Mouse (Mus musculus): Measurements from ENCODE around the gene Ms4a4d. TPM values are rescaled to one million over a fixed set of nuclear protein-coding genes. Genes with fewer than 3 reads are reported as not detected.
A peak's percentile ranks its signal among the peaks of the same experiment; 100 is the strongest.
"Not testable (repeated sequence)": the region's sequence is repeated elsewhere in the genome, so short reads cannot be mapped to it uniquely, and the experiment has no call there.

Gene Ms4a4d
- total and polyA plus RNA-seq, 2 experiments, result 3.8 to 7.1 TPM

DNA sequence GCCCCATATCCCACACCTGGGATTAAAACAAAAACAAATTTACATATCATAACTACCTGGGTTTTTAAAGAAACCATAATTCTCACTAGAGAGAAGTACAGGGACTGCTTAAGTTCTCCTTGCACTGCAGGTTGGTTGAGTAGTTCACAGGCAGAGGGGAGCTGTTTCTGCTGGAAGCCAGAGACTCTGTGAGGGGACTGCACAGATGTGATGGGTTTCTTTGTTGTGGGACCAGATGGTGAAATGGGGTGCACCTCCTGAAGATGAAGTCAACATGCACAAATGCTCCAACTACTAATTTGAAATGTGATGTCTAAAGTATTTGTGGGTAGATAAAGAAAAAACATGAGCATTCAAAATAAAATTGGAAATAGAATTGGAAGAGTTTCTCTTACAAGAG, 11.3 kb downstream of the Ms4a4d start:
- no peak for DNase-seq (ENCODE audit: extremely low read depth, low read depth, low spot score)
- Histone ChIP-seq H3K4me1 (ENCODE audit: control insufficient read depth, insufficient read depth, low read length) (no peaks in the 10 kb centered on the region), H3K9ac (ENCODE audit: low read depth, low read length) (no peak overlapping the region), H3K79me2 (ENCODE audit: control insufficient read depth, insufficient read depth, low read length) (no peaks in the 10 kb centered on the region), H3K4me3 (ENCODE audit: insufficient read depth, low read depth, low read length) (no peak overlapping the region), H3K27ac (replicated peaks; ENCODE audit: insufficient read depth, low read depth, low read length) (no peak overlapping the region), H3K36me3 (ENCODE audit: control insufficient read depth, insufficient read depth, low read length) (no peaks in the 10 kb centered on the region), H3K27me3 (ENCODE audit: control insufficient read depth, insufficient read depth, low read length) (no peaks in the 10 kb centered on the region)
- no peak for TF ChIP-seq CTCF (IDR thresholded peaks at IDR 0.05; ENCODE audit: low read depth, low read length)
- no peak for TF ChIP-seq POLR2A (IDR thresholded peaks at IDR 0.05; ENCODE audit: extremely low read depth, insufficient read depth, low read length)

DNA sequence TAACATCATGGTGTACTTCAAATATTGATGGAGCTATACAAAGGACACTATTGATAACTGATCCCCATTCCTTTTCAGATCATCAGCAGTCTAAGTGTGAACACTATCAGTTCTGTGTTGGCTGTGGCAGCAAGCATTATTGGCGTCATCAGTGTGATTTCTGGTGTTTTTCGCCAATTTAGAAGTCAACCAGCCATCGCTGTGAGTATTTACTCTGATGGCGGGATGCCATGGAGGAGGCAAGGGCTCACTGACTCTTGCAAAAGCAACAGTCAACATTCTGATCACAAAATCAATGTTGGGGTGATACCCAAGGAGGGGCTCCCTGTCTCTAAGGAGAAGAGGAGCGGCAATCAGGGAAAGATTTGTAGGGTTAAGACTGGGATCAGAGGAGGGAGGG, 18.1 kb downstream of the Ms4a4d start:
- peaks cover 3% of the 10 kb centered on the region; the same call in 1 of the 2 replicates for H3K4me1 ChIP-seq (ENCODE audit: control insufficient read depth, insufficient read depth, low read length)
- no peak overlapping the region for H3K4me3 ChIP-seq (ENCODE audit: insufficient read depth, low read depth, low read length)
- no peaks in the 10 kb centered on the region for H3K27me3 ChIP-seq (ENCODE audit: control insufficient read depth, insufficient read depth, low read length)
- TF ChIP-seq POLR2A (IDR thresholded peaks at IDR 0.05; ENCODE audit: extremely low read depth, insufficient read depth, low read length) (no peak), CTCF (IDR thresholded peaks at IDR 0.05; ENCODE audit: low read depth, low read length) (no peak)
- H3K27ac ChIP-seq (replicated peaks; ENCODE audit: insufficient read depth, low read depth, low read length), result no peak overlapping the region
- peak; percentile 91 for DNase-seq (ENCODE audit: extremely low read depth, low read depth, low spot score)
- no peak overlapping the region for H3K9ac ChIP-seq (ENCODE audit: low read depth, low read length)
- no peaks in the 10 kb centered on the region for H3K36me3 ChIP-seq (ENCODE audit: control insufficient read depth, insufficient read depth, low read length)
- 23% methylated on average over 5 of the region's 5 CpGs for WGBS
- H3K79me2 ChIP-seq (ENCODE audit: control insufficient read depth, insufficient read depth, low read length), result no peaks in the 10 kb centered on the region

DNA sequence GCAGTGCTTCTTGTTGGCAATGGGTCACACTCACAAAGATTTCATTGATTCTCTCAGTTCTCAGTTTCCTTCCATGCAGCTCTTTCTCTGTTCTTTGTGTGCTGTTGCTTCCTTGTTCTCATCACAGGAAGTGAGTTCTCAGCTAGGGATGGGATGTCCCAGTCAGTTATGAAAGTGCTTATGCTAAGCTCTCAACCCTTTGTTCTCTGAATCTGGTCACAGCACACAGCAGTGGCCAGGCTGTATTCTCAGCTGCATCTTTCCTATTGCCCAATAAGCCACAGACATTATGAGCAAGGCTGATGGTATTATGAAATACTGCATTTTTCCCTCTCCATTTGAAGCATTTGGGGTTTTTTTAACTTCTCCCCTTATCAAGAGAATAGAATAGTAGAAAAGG, 23.0 kb downstream of the Ms4a4d start:
- DNase-seq (ENCODE audit: extremely low read depth, low read depth, low spot score), result peak; percentile 21
- H3K27ac ChIP-seq (replicated peaks; ENCODE audit: insufficient read depth, low read depth, low read length); H3K4me3 ChIP-seq (ENCODE audit: insufficient read depth, low read depth, low read length); H3K27me3 ChIP-seq (ENCODE audit: control insufficient read depth, insufficient read depth, low read length); H3K4me1 ChIP-seq (ENCODE audit: control insufficient read depth, insufficient read depth, low read length); H3K36me3 ChIP-seq (ENCODE audit: control insufficient read depth, insufficient read depth, low read length); H3K9ac ChIP-seq (ENCODE audit: low read depth, low read length); H3K79me2 ChIP-seq (ENCODE audit: control insufficient read depth, insufficient read depth, low read length): not testable (repeated sequence)

DNA sequence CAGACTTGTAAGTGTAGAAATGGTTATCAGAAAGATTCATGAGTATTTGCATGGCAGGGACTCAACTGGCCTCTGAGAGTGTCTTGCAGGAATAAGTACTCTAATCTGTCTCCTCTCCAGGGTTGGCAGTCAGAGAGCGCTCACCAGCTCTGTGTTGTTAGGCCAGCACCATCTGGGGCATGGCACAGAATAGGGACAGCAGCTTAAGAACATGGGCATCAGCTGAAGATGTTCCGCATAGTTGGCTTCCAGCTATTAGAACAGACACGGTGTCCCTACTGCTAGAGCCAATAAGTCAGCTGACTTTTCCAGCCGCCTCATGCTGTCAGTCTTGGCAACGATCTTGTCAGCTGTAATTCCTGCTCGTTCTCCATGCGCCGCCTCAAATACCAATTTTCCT, 38.4 kb downstream of the Ms4a4d start:
- Histone ChIP-seq H3K4me3 (ENCODE audit: insufficient read depth, low read depth, low read length) (no peak overlapping the region), H3K4me1 (ENCODE audit: control insufficient read depth, insufficient read depth, low read length) (no peaks in the 10 kb centered on the region), H3K27me3 (ENCODE audit: control insufficient read depth, insufficient read depth, low read length) (no peaks in the 10 kb centered on the region), H3K27ac (replicated peaks; ENCODE audit: insufficient read depth, low read depth, low read length) (no peak overlapping the region), H3K36me3 (ENCODE audit: control insufficient read depth, insufficient read depth, low read length) (no peaks in the 10 kb centered on the region), H3K9ac (ENCODE audit: low read depth, low read length) (no peak overlapping the region), H3K79me2 (ENCODE audit: control insufficient read depth, insufficient read depth, low read length) (no peaks in the 10 kb centered on the region)
- DNase-seq (ENCODE audit: extremely low read depth, low read depth, low spot score), result no peak
- WGBS, result 87% methylated on average over 8 of the region's 8 CpGs
- no peak for TF ChIP-seq POLR2A (IDR thresholded peaks at IDR 0.05; ENCODE audit: extremely low read depth, insufficient read depth, low read length)
- no peak for TF ChIP-seq CTCF (IDR thresholded peaks at IDR 0.05; ENCODE audit: low read depth, low read length)

- DNase-seq (ENCODE audit: extremely low read depth, low read depth, low spot score), result no peak
- 76% methylated on average over 4 of the region's 4 CpGs for WGBS
- Histone ChIP-seq H3K79me2 (ENCODE audit: control insufficient read depth, insufficient read depth, low read length) (no peaks in the 10 kb centered on the region), H3K36me3 (ENCODE audit: control insufficient read depth, insufficient read depth, low read length) (no peaks in the 10 kb centered on the region), H3K4me1 (ENCODE audit: control insufficient read depth, insufficient read depth, low read length) (no peaks in the 10 kb centered on the region), H3K9ac (ENCODE audit: low read depth, low read length) (no peak overlapping the region), H3K27me3 (ENCODE audit: control insufficient read depth, insufficient read depth, low read length) (no peaks in the 10 kb centered on the region), H3K4me3 (ENCODE audit: insufficient read depth, low read depth, low read length) (no peak overlapping the region), H3K27ac (replicated peaks; ENCODE audit: insufficient read depth, low read depth, low read length) (no peak overlapping the region)
- TF ChIP-seq POLR2A (IDR thresholded peaks at IDR 0.05; ENCODE audit: extremely low read depth, insufficient read depth, low read length) (no peak), CTCF (IDR thresholded peaks at IDR 0.05; ENCODE audit: low read depth, low read length) (no peak)
These were observed 52.6 kb downstream of the Ms4a4d start for GRCm38 (mm10) chr19:11589205-11589604.

- peak; percentile 24 for DNase-seq (ENCODE audit: extremely low read depth, low read depth, low spot score)
- no peaks in the 10 kb centered on the region for H3K4me1 ChIP-seq (ENCODE audit: control insufficient read depth, insufficient read depth, low read length)
- no peak overlapping the region for H3K9ac ChIP-seq (ENCODE audit: low read depth, low read length)
- H3K27ac ChIP-seq (replicated peaks; ENCODE audit: insufficient read depth, low read depth, low read length), result no peak overlapping the region
- no peaks in the 10 kb centered on the region for H3K36me3 ChIP-seq (ENCODE audit: control insufficient read depth, insufficient read depth, low read length)
- H3K4me3 ChIP-seq (ENCODE audit: insufficient read depth, low read depth, low read length), result no peak overlapping the region
- TF ChIP-seq POLR2A (IDR thresholded peaks at IDR 0.05; ENCODE audit: extremely low read depth, insufficient read depth, low read length) (no peak), CTCF (IDR thresholded peaks at IDR 0.05; ENCODE audit: low read depth, low read length) (no peak; the same call in 1 of the 2 replicates)
- no peaks in the 10 kb centered on the region for H3K79me2 ChIP-seq (ENCODE audit: control insufficient read depth, insufficient read depth, low read length)
- 70% methylated on average over 2 of the region's 2 CpGs for WGBS
- H3K27me3 ChIP-seq (ENCODE audit: control insufficient read depth, insufficient read depth, low read length), result no peaks in the 10 kb centered on the region
These were observed 53.4 kb downstream of the Ms4a4d start for GRCm38 (mm10) chr19:11589891-11590449.

Data from liver, adult 2 months (tissue).